Mouse (Mus musculus) embryonic fibroblast, embryonic 13.5 days (primary cell): ENCODE data around the gene Rtp1.

ENCODE experiments used
- CTCF ChIP-seq: IDR thresholded peaks from 2 replicates; pipeline ENCODE4 v1.5.1; 2011; ENCODE audit warnings: mild to moderate bottlenecking, control low read depth, low read length, moderate library complexity, borderline replicate concordance; ENCODE audit not compliant: insufficient read depth
- POLR2A ChIP-seq: IDR thresholded peaks from 2 replicates; pipeline ENCODE4 v1.6.1; 2011; ENCODE audit warnings: low read depth, mild to moderate bottlenecking, control low read depth, low read length, moderate library complexity

DNA sequence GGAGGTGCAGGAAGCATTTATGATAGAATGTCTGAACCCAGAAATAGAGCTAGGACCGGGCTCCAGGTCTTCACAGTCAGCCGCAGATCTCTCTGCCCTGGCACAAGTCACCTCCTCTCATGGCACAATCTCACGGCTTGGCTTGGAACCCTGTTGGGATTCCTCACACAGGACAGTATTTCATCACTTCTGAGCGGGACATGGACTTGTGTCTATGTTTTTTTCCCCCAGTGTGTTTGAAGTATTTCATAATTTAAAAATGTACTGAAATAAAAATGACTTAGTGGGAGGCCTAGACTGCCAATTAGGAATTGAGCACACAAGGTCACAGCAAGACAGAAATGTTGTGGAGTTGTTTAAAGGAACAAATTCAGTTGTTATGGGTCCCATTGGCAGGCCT is 15.3 kb downstream of the Rtp1 start:
- TF ChIP-seq CTCF (no peak), POLR2A (no peak)
